Mouse (Mus musculus) kidney, embryonic 15.5 days (tissue): ENCODE results near the gene Gm266. TPM values are rescaled to one million over a fixed set of nuclear protein-coding genes. Genes with fewer than 3 reads are reported as not detected.

Source experiments
- ATAC-seq: fragments of 200-750 bp; cut with Nextera tagmentation; replicated peaks from 2 replicates; pipeline ENCODE4 v1.8.0; 2017; ENCODE audit warnings: moderate TSS enrichment; ENCODE audit not compliant: low FRiP score
- H3K27ac ChIP-seq: fragments of 300-500 bp; sonication (generic); 2 replicates; pipeline ENCODE4 v1.5.1; 2015; ENCODE audit warnings: mild to moderate bottlenecking, inconsistent platforms
- H3K27me3 ChIP-seq: fragments of 300-500 bp; sonication (generic); 2 replicates; pipeline ENCODE4 v1.6.1; 2015; ENCODE audit warnings: inconsistent platforms
- H3K36me3 ChIP-seq: fragments of 300-500 bp; sonication (generic); 2 replicates; pipeline ENCODE4 v1.6.1; 2015; ENCODE audit warnings: inconsistent platforms
- H3K4me1 ChIP-seq: fragments of 300-500 bp; sonication (generic); 2 replicates; pipeline ENCODE4 v1.6.1; 2015; ENCODE audit warnings: inconsistent platforms
- H3K4me2 ChIP-seq: fragments of 300-500 bp; sonication (generic); 2 replicates; pipeline ENCODE4 v1.6.1; 2015; ENCODE audit warnings: moderate library complexity, mild to moderate bottlenecking, inconsistent platforms
- H3K4me3 ChIP-seq: fragments of 300-500 bp; sonication (generic); replicated peaks from 2 replicates; pipeline ENCODE4 v1.5.1; 2015; ENCODE audit warnings: mild to moderate bottlenecking, inconsistent platforms
- H3K9ac ChIP-seq: fragments of 300-500 bp; sonication (generic); 2 replicates; pipeline ENCODE4 v1.6.1; 2015; ENCODE audit warnings: mild to moderate bottlenecking, inconsistent platforms
- H3K9me3 ChIP-seq: fragments of 300-500 bp; sonication (generic); replicated peaks from 2 replicates; pipeline ENCODE4 v1.6.1; 2016; ENCODE audit warnings: inconsistent platforms
- WGBS: fragments of 180-500 bp; shearing (Covaris S2); methylation state at CpG from one replicate; pipeline ENCODE4 v1.1.7; 2015; ENCODE audit warnings: mixed read lengths; 5-methylcytosine and 5-hydroxymethylcytosine counted together
- polyA plus RNA-seq: library from polyadenylated mRNA; unstranded; fragments of >200 nt; fragmentation: Nextera tagmentation; extraction: Ambion mirVana; gene quantifications from 2 replicates; pipeline ENCODE4 v1.2.1, GENCODE M21; 2015

Gm266 gene
- 91.7 and 93.3 TPM in 2 replicates for polyA plus RNA-seq

- H3K4me3 ChIP-seq, result peak within 1 kb of the TSS; percentile 57
- WGBS, result under 1% methylated on average over 38 of the region's 58 CpGs
Observed at GRCm38 (mm10) chr12:111485652-111486306, at the start of gene Gm266. TSS of gene Gm266 (minus strand) at chr12:111485823.

GRCm38 (mm10) chr12:111535281-111535680, 49.7 kb upstream of the Gm266 start:
- Histone ChIP-seq H3K9me3 (no peaks in the 10 kb centered on the region), H3K4me1 (peaks cover 36% of the 10 kb centered on the region), H3K27ac (no peak overlapping the region), H3K9ac (no peak overlapping the region), H3K27me3 (0 out of 2 replicates have a peak, but pooled peaks cover 4% of the 10 kb centered on the region), H3K36me3 (peaks cover 11% of the 10 kb centered on the region), H3K4me3 (no peak overlapping the region), H3K4me2 (no peak overlapping the region)
- no peak for ATAC-seq
- 44% methylated on average over 6 of the region's 6 CpGs for WGBS

More at GRCm38 (mm10) chr12:111485652-111486306, at the start of gene Gm266:
- peak within 1 kb of the TSS; percentile 60 for H3K9ac ChIP-seq
- H3K9me3 ChIP-seq, result no peaks in the 10 kb centered on the region
- ATAC-seq, result peak; percentile 94
- no peaks in the 10 kb centered on the region for H3K36me3 ChIP-seq
- peaks cover 15% of the 10 kb centered on the region for H3K27me3 ChIP-seq
- peak within 1 kb of the TSS; percentile 96 for H3K27ac ChIP-seq
- H3K4me2 ChIP-seq, result peak within 1 kb of the TSS; percentile 88
- peaks cover 69% of the 10 kb centered on the region for H3K4me1 ChIP-seq

GRCm38 (mm10) chr12:111533096-111533794, 47.6 kb upstream of the Gm266 start:
- peaks cover 24% of the 10 kb centered on the region for H3K4me1 ChIP-seq
- H3K9ac ChIP-seq, result no peak overlapping the region
- no peak overlapping the region for H3K4me3 ChIP-seq
- 39% methylated on average over 11 of the region's 11 CpGs for WGBS
- H3K27me3 ChIP-seq, result 0 out of 2 replicates have a peak, but pooled peaks cover 4% of the 10 kb centered on the region
- no peak overlapping the region for H3K4me2 ChIP-seq
- 0 out of 2 replicates have a peak overlapping the region, but pooled peaks have one; percentile 37 for H3K27ac ChIP-seq
- no peaks in the 10 kb centered on the region for H3K36me3 ChIP-seq
- no peak for ATAC-seq
- no peaks in the 10 kb centered on the region for H3K9me3 ChIP-seq

GRCm38 (mm10) chr12:111529192-111529591, 43.6 kb upstream of the Gm266 start:
- no peak overlapping the region for H3K9ac ChIP-seq
- no peak for ATAC-seq
- peaks cover 10% of the 10 kb centered on the region; the same call in 1 of the 2 replicates for H3K27me3 ChIP-seq
- no peaks in the 10 kb centered on the region for H3K9me3 ChIP-seq
- no peaks in the 10 kb centered on the region for H3K36me3 ChIP-seq
- 18% methylated on average over 8 of the region's 8 CpGs for WGBS
- no peak overlapping the region for H3K4me3 ChIP-seq
- H3K4me1 ChIP-seq, result peaks cover 10% of the 10 kb centered on the region
- H3K27ac ChIP-seq, result no peak overlapping the region
- no peak overlapping the region for H3K4me2 ChIP-seq

- Histone ChIP-seq H3K36me3 (no peaks in the 10 kb centered on the region), H3K4me3 (no peak overlapping the region), H3K9ac (no peak overlapping the region), H3K4me2 (no peak overlapping the region), H3K27ac (no peak overlapping the region), H3K27me3 (peaks cover 10% of the 10 kb centered on the region; the same call in 1 of the 2 replicates), H3K4me1 (peaks cover 2% of the 10 kb centered on the region), H3K9me3 (no peaks in the 10 kb centered on the region)
- no peak for ATAC-seq
- WGBS, result 65% methylated on average over 8 of the region's 8 CpGs
Observed at GRCm38 (mm10) chr12:111527643-111528281, 42.1 kb upstream of the Gm266 start.

- peaks cover 6% of the 10 kb centered on the region; the same call in 1 of the 2 replicates for H3K27me3 ChIP-seq
- 80% methylated on average over 3 of the region's 3 CpGs for WGBS
- H3K4me2 ChIP-seq, result no peak overlapping the region
- H3K36me3 ChIP-seq, result no peaks in the 10 kb centered on the region
- H3K9ac ChIP-seq, result no peak overlapping the region
- H3K4me3 ChIP-seq, result no peak overlapping the region
- no peaks in the 10 kb centered on the region for H3K4me1 ChIP-seq
- ATAC-seq, result no peak
- peaks cover 3% of the 10 kb centered on the region for H3K9me3 ChIP-seq
- H3K27ac ChIP-seq, result no peak overlapping the region
Observed at GRCm38 (mm10) chr12:111524883-111525282, 39.3 kb upstream of the Gm266 start.

GRCm38 (mm10) chr12:111524469-111524868, 38.8 kb upstream of the Gm266 start:
- no peak overlapping the region for H3K4me3 ChIP-seq
- peaks cover 3% of the 10 kb centered on the region for H3K9me3 ChIP-seq
- H3K36me3 ChIP-seq, result no peaks in the 10 kb centered on the region
- H3K4me2 ChIP-seq, result no peak overlapping the region
- no peak overlapping the region for H3K9ac ChIP-seq
- ATAC-seq, result no peak
- WGBS, result 54% methylated on average over 1 of the region's 1 CpGs
- peaks cover 6% of the 10 kb centered on the region; the same call in 1 of the 2 replicates for H3K27me3 ChIP-seq
- H3K4me1 ChIP-seq, result no peaks in the 10 kb centered on the region
- no peak overlapping the region for H3K27ac ChIP-seq

GRCm38 (mm10) chr12:111520994-111521393, 35.4 kb upstream of the Gm266 start:
- ATAC-seq, result no peak

GRCm38 (mm10) chr12:111519821-111520220, 34.2 kb upstream of the Gm266 start:
- H3K4me1 ChIP-seq, result peaks cover 3% of the 10 kb centered on the region; the same call in 1 of the 2 replicates
- H3K27ac ChIP-seq, result no peak overlapping the region
- H3K9ac ChIP-seq, result no peak overlapping the region
- H3K9me3 ChIP-seq, result peaks cover 3% of the 10 kb centered on the region
- H3K27me3 ChIP-seq, result no peaks in the 10 kb centered on the region
- H3K4me3 ChIP-seq, result no peak overlapping the region
- 64% methylated on average over 5 of the region's 5 CpGs for WGBS
- no peaks in the 10 kb centered on the region for H3K36me3 ChIP-seq
- ATAC-seq, result no peak
- H3K4me2 ChIP-seq, result no peak overlapping the region

More at GRCm38 (mm10) chr12:111520994-111521393, 35.4 kb upstream of the Gm266 start:
- no peak overlapping the region for H3K27ac ChIP-seq
- no peak overlapping the region for H3K4me3 ChIP-seq
- peaks cover 3% of the 10 kb centered on the region for H3K9me3 ChIP-seq
- H3K4me1 ChIP-seq, result no peaks in the 10 kb centered on the region
- WGBS, result 79% methylated on average over 2 of the region's 2 CpGs
- H3K27me3 ChIP-seq, result no peaks in the 10 kb centered on the region
- H3K4me2 ChIP-seq, result no peak overlapping the region
- H3K9ac ChIP-seq, result no peak overlapping the region
- H3K36me3 ChIP-seq, result no peaks in the 10 kb centered on the region

GRCm38 (mm10) chr12:111518391-111518790, 32.8 kb upstream of the Gm266 start:
- Histone ChIP-seq H3K9me3 (peaks cover 3% of the 10 kb centered on the region), H3K4me3 (no peak overlapping the region), H3K9ac (no peak overlapping the region), H3K27ac (no peak overlapping the region), H3K36me3 (no peaks in the 10 kb centered on the region), H3K4me1 (peaks cover 11% of the 10 kb centered on the region; the same call in 1 of the 2 replicates), H3K27me3 (no peaks in the 10 kb centered on the region), H3K4me2 (no peak overlapping the region)
- ATAC-seq, result no peak
- 92% methylated on average over 9 of the region's 9 CpGs for WGBS

GRCm38 (mm10) chr12:111517901-111518300, 32.3 kb upstream of the Gm266 start:
- no peaks in the 10 kb centered on the region for H3K36me3 ChIP-seq
- H3K4me1 ChIP-seq, result peaks cover 11% of the 10 kb centered on the region; the same call in 1 of the 2 replicates
- H3K4me3 ChIP-seq, result no peak overlapping the region
- no peak overlapping the region for H3K9ac ChIP-seq
- no peak overlapping the region for H3K4me2 ChIP-seq
- WGBS, result 78% methylated on average over 4 of the region's 4 CpGs
- H3K27ac ChIP-seq, result no peak overlapping the region
- no peak; the same call in 1 of the 2 replicates for ATAC-seq
- no peaks in the 10 kb centered on the region for H3K27me3 ChIP-seq
- H3K9me3 ChIP-seq, result peaks cover 3% of the 10 kb centered on the region

GRCm38 (mm10) chr12:111516826-111517225, 31.2 kb upstream of the Gm266 start:
- Histone ChIP-seq H3K27me3 (no peaks in the 10 kb centered on the region), H3K27ac (no peak overlapping the region), H3K4me2 (no peak overlapping the region), H3K4me3 (no peak overlapping the region), H3K4me1 (peaks cover 11% of the 10 kb centered on the region; the same call in 1 of the 2 replicates), H3K9ac (no peak overlapping the region), H3K36me3 (no peaks in the 10 kb centered on the region), H3K9me3 (no peaks in the 10 kb centered on the region)
- ATAC-seq, result peak; percentile 19; the same call in 1 of the 2 replicates
- WGBS, result 79% methylated on average over 6 of the region's 6 CpGs
